In genomic region chr9:121071050-121071449, GRCm38 (mm10) we compare ENCODE assay signal across 12 mouse cellular contexts.
DNase-seq lines count a peak whose midpoint lies in the region; ATAC-seq and TF ChIP-seq lines count a peak whose summit lies in the region.
"Had no signal": no experiment of that assay in that cellular context is flagged by ENCODE, and none has a peak within 500 bp of the region (broad histone marks: within the 10 kb centered on the region; RNA-seq: fewer than 3 reads in every experiment).

No protein-coding gene starts in this region.

- WGBS in kidney, embryonic 15.5 days: 79% methylated on average over 11 of the region's 11 CpGs
- WGBS in stomach, embryonic 16.5 days: 79% methylated on average over 11 of the region's 11 CpGs
- whole genome bisulfite sequencing in stomach, postnatal 0 days: 76% methylated on average over 11 of the region's 11 CpGs
- WGBS in heart, embryonic 15.5 days: 58% methylated on average over 11 of the region's 11 CpGs

- H3K27ac ChIP-seq in kidney, embryonic 15.5 days: no peak overlapping the region
- H3K27ac ChIP-seq in stomach, embryonic 16.5 days (ENCODE audit: low read length): no peak overlapping the region
- no peak overlapping the region for H3K27ac ChIP-seq in stomach, postnatal 0 days (replicated peaks)
- no peak overlapping the region for H3K27ac ChIP-seq in heart, embryonic 15.5 days
- H3K27ac ChIP-seq: liver, embryonic 13.5 days; midbrain, embryonic 12.5 days; neural tube, embryonic 13.5 days; stomach, embryonic 15.5 days had no signal

- no peak for TF ChIP-seq CTCF in stomach, postnatal 0 days (IDR thresholded peaks at IDR 0.05; ENCODE audit: low read depth)

- no peak for ATAC-seq in kidney, embryonic 15.5 days (replicated peaks; ENCODE audit: low FRiP score)
- ATAC-seq in stomach, embryonic 16.5 days (ENCODE audit: insufficient read depth, low FRiP score): 0 out of 2 replicates have a peak, but pooled peaks have one; percentile 25
- no peak for ATAC-seq in stomach, postnatal 0 days (ENCODE audit: low FRiP score, low TSS enrichment)
- 0 out of 2 replicates have a peak, but pooled peaks have one; percentile 44 for ATAC-seq in heart, embryonic 15.5 days (replicated peaks; ENCODE audit: insufficient number of reproducible peaks, insufficient read depth, low FRiP score, low read depth)
- ATAC-seq: intestine, embryonic 16.5 days had no signal

- H3K9me3 ChIP-seq in kidney, embryonic 15.5 days (replicated peaks): no peaks in the 10 kb centered on the region
- H3K9me3 ChIP-seq in stomach, embryonic 16.5 days (replicated peaks; ENCODE audit: control insufficient read depth, low read length): no peaks in the 10 kb centered on the region
- no peaks in the 10 kb centered on the region for H3K9me3 ChIP-seq in stomach, postnatal 0 days (ENCODE audit: control insufficient read depth, low read length)
- no peaks in the 10 kb centered on the region for H3K9me3 ChIP-seq in heart, embryonic 15.5 days (replicated peaks)
- H3K9me3 ChIP-seq: liver, embryonic 13.5 days; midbrain, embryonic 12.5 days; neural tube, embryonic 13.5 days; stomach, embryonic 15.5 days had no signal

- H3K36me3 ChIP-seq in kidney, embryonic 15.5 days: no peaks in the 10 kb centered on the region
- no peaks in the 10 kb centered on the region for H3K36me3 ChIP-seq in stomach, embryonic 16.5 days (ENCODE audit: control insufficient read depth, insufficient read depth, low read length)
- H3K36me3 ChIP-seq in stomach, postnatal 0 days (ENCODE audit: control insufficient read depth, insufficient read depth, low read length): no peaks in the 10 kb centered on the region
- H3K36me3 ChIP-seq in heart, embryonic 15.5 days: no peaks in the 10 kb centered on the region
- H3K36me3 ChIP-seq: liver, embryonic 13.5 days; midbrain, embryonic 12.5 days; neural tube, embryonic 13.5 days; stomach, embryonic 15.5 days had no signal

- no peak overlapping the region for H3K4me3 ChIP-seq in kidney, embryonic 15.5 days (replicated peaks)
- H3K4me3 ChIP-seq in stomach, embryonic 16.5 days (replicated peaks; ENCODE audit: low read length): no peak overlapping the region
- H3K4me3 ChIP-seq in stomach, postnatal 0 days (ENCODE audit: low read depth, low read length): no peak overlapping the region
- no peak overlapping the region for H3K4me3 ChIP-seq in heart, embryonic 15.5 days
- H3K4me3 ChIP-seq: liver, embryonic 13.5 days; midbrain, embryonic 12.5 days; neural tube, embryonic 13.5 days; stomach, embryonic 15.5 days had no signal

- peaks cover 9% of the 10 kb centered on the region for H3K4me1 ChIP-seq in kidney, embryonic 15.5 days
- no peaks in the 10 kb centered on the region for H3K4me1 ChIP-seq in stomach, embryonic 16.5 days (ENCODE audit: control insufficient read depth, insufficient read depth, low read length)
- no peaks in the 10 kb centered on the region for H3K4me1 ChIP-seq in stomach, postnatal 0 days (replicated peaks; ENCODE audit: control insufficient read depth, insufficient read depth)
- H3K4me1 ChIP-seq in heart, embryonic 15.5 days (replicated peaks): peaks cover 6% of the 10 kb centered on the region; the same call in 1 of the 2 replicates
- H3K4me1 ChIP-seq: liver, embryonic 13.5 days; stomach, embryonic 15.5 days had no signal

- H3K4me2 ChIP-seq in kidney, embryonic 15.5 days: no peak overlapping the region
- H3K4me2 ChIP-seq in stomach, embryonic 16.5 days (ENCODE audit: low read depth, low read length): no peak overlapping the region
- no peak overlapping the region for H3K4me2 ChIP-seq in stomach, postnatal 0 days (replicated peaks; ENCODE audit: low read depth)
- H3K4me2 ChIP-seq in heart, embryonic 15.5 days: no peak overlapping the region
- H3K4me2 ChIP-seq: liver, embryonic 13.5 days; midbrain, embryonic 12.5 days; neural tube, embryonic 13.5 days; stomach, embryonic 15.5 days had no signal

- DNase-seq in kidney, postnatal 10 days: peak; percentile 56
- DNase-seq in stomach, postnatal 0 days (ENCODE audit: low spot score): no peak
- no peak for DNase-seq in ovary, postnatal 14 days (ENCODE audit: low spot score)
- DNase-seq in cerebellum, adult 9-10 months: no peak
- DNase-seq: liver, embryonic 13.5 days had no signal

- no peak overlapping the region for H3K9ac ChIP-seq in kidney, embryonic 15.5 days
- H3K9ac ChIP-seq in stomach, embryonic 16.5 days (ENCODE audit: low read length): no peak overlapping the region
- no peak overlapping the region for H3K9ac ChIP-seq in stomach, postnatal 0 days (ENCODE audit: low read length)
- H3K9ac ChIP-seq in heart, embryonic 15.5 days: no peak overlapping the region
- H3K9ac ChIP-seq: liver, embryonic 13.5 days; midbrain, embryonic 12.5 days; neural tube, embryonic 13.5 days; stomach, embryonic 15.5 days had no signal

- no peaks in the 10 kb centered on the region for H3K27me3 ChIP-seq in kidney, embryonic 15.5 days
- no peaks in the 10 kb centered on the region for H3K27me3 ChIP-seq in stomach, embryonic 16.5 days (ENCODE audit: control insufficient read depth, insufficient read depth, low read length)
- no peaks in the 10 kb centered on the region for H3K27me3 ChIP-seq in stomach, postnatal 0 days (ENCODE audit: control insufficient read depth, insufficient read depth, low read length)
- no peaks in the 10 kb centered on the region for H3K27me3 ChIP-seq in heart, embryonic 15.5 days
- H3K27me3 ChIP-seq: liver, embryonic 13.5 days; neural tube, embryonic 13.5 days; stomach, embryonic 15.5 days had no signal

- TF ChIP-seq EP300 in stomach, postnatal 0 days (optimal IDR thresholded peaks at IDR 0.05): no peak

Comparison
In these comparisons a context has a peak if more than half of its experiments do, and no peak if none do; other contexts are left out.
1. ATAC-seq: peak in stomach, embryonic 16.5 days (single experiment) and heart, embryonic 15.5 days (single experiment); none in kidney, embryonic 15.5 days (single experiment) and stomach, postnatal 0 days (single experiment).